Mouse (Mus musculus) kidney, adult 2 months (tissue): ENCODE results near the gene Lrr1.

ENCODE experiments used
- CTCF ChIP-seq: fragments of 200-500 bp; conservative IDR thresholded peaks from 2 replicates; pipeline ENCODE4 v1.5.1; 2011; ENCODE audit warnings: low read depth, mild to moderate bottlenecking, control low read depth, low read length, moderate library complexity, mixed read lengths; ENCODE audit not compliant: insufficient read depth, insufficient read length
- POLR2A ChIP-seq: fragments of 200-500 bp; IDR thresholded peaks from one replicate; pipeline ENCODE4 v1.6.1; 2011; ENCODE audit warnings: low read depth, low read length, control low read depth

DNA sequence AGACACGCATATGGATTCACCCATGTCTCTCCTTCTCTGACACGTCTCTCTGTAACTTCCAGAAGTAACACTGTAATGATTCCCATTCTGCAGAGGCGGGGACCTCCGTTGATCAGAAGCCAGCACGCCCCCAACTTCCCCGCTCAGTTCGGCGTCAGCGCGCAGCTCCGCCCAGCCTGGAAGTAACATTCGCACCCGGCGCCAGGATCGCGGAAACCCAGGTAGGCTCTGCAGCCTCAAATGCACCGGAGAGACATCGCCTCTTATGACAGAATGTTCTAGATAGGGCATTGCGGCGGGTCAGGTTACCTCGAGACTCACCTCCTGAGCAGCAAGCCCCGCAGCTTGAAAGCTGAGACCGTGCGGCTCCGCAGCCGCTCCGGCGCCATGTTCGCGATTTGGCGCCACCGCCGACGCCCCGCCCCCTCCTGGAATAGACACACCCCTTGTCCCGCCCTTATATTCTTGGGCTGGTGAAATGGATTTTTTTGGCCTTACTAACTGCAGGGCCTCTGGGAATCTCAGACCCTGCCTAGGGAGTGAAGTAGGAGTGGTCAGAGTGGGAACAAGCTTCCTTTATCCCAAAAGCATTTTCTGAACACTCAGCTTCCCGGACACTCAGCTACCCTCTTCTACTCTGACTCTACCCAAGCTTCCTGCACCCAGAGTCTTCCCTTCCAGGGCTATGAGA lies 59.3 kb downstream of the Lrr1 start, which contains the start of gene Pole2:
- TF ChIP-seq CTCF (no peak), POLR2A (no peak)
